10 mouse cellular contexts compared by ENCODE assay signal in genomic region chr13:51881271-51882128, GRCm38 (mm10). TPM values are rescaled to one million over a fixed set of nuclear protein-coding genes. Genes with fewer than 3 reads are reported as not detected.
DNase-seq lines count a peak whose midpoint lies in the region; ATAC-seq and TF ChIP-seq lines count a peak whose summit lies in the region.
"Had no signal": no experiment of that assay in that cellular context is flagged by ENCODE, and none has a peak within 500 bp of the region (broad histone marks: within the 10 kb centered on the region; RNA-seq: fewer than 3 reads in every experiment).

No protein-coding gene starts in this region.

- 0 out of 2 replicates have a peak overlapping the region, but pooled peaks have one; percentile 6 for H3K4me2 ChIP-seq in liver, embryonic 13.5 days

- ATAC-seq in liver, embryonic 13.5 days (ENCODE audit: low read depth): peak; percentile 47; the same call in 1 of the 2 replicates

- no peaks in the 10 kb centered on the region for H3K27me3 ChIP-seq in liver, embryonic 13.5 days

- H3K9ac ChIP-seq in liver, embryonic 13.5 days: no peak overlapping the region

- WGBS in liver, embryonic 13.5 days (ENCODE audit: insufficient replicate concordance): 9% methylated on average over 11 of the region's 11 CpGs

- no peaks in the 10 kb centered on the region for H3K36me3 ChIP-seq in liver, embryonic 13.5 days

- H3K27ac ChIP-seq in gastrocnemius, adult 2 months: peak overlapping the region; percentile 24; the same call in 1 of the 2 replicates
- no peak overlapping the region for H3K27ac ChIP-seq in liver, embryonic 13.5 days
- H3K27ac ChIP-seq: layer of hippocampus, adult 2 months had no signal

- no peak for DNase-seq in gastrocnemius, adult 2 months
- DNase-seq in gastrocnemius, adult 18-20 months (ENCODE audit: low spot score): no peak
- DNase-seq in 416B (ENCODE audit: low read depth): peak; percentile 65
- peak; percentile 56 to 63 for DNase-seq in heart, postnatal 10 days
- peak; percentile 27 for DNase-seq in liver, embryonic 13.5 days
- DNase-seq in spleen, postnatal 10 days (ENCODE audit: low spot score in 2 of 2): no peak
- no peak for DNase-seq in retina, postnatal 1 day
- no peak for DNase-seq in thymus, postnatal 10 days (ENCODE audit: low spot score in 2 of 2)
- DNase-seq: cerebellum, postnatal 36 days had no signal

- no peaks in the 10 kb centered on the region for H3K9me3 ChIP-seq in liver, embryonic 13.5 days (replicated peaks)

- no peak overlapping the region for H3K4me3 ChIP-seq in gastrocnemius, adult 2 months
- H3K4me3 ChIP-seq in liver, embryonic 13.5 days (replicated peaks): no peak overlapping the region
- H3K4me3 ChIP-seq: layer of hippocampus, adult 2 months had no signal

- peaks cover 46% of the 10 kb centered on the region for H3K4me1 ChIP-seq in liver, embryonic 13.5 days (replicated peaks)

- TF ChIP-seq CTCF in gastrocnemius, adult 2 months (IDR thresholded peaks at IDR 0.05): no peak

- intact Hi-C loops in gastrocnemius, adult 2 months (cut with DNase I): no loop called here
- intact Hi-C loops in heart, postnatal 10 days (cut with DNase I): no loop called here

RNA-seq across cellular contexts. Expression of gene Gadd45g, which starts 35.0 kb away (rescaled TPM):
- 100 to 1,000 TPM in 1 of 2 experiments, 10 to 100 TPM in 1; 22.4 to 127 TPM for total RNA-seq in gastrocnemius, adult 2 months (2021)
- total RNA-seq in gastrocnemius, adult 18-20 months (2021): 100 to 1,000 TPM in 1 of 2 experiments, 10 to 100 TPM in 1; 43.0 to 114 TPM
- total RNA-seq in heart, postnatal 10 days (2021): 10 to 100 TPM; 27.8 to 37.9 TPM
- polyA plus RNA-seq in liver, embryonic 13.5 days (2015; fragmentation: Nextera tagmentation; extraction: Ambion mirVana): 19.5 and 20.8 TPM in 2 replicates

Comparison
In these comparisons a context has a peak if more than half of its experiments do, and no peak if none do; other contexts are left out.
1. DNase-seq: peak in 416B (single experiment), heart, postnatal 10 days (2 of 2) and liver, embryonic 13.5 days (single experiment); none in gastrocnemius, adult 2 months (single experiment), gastrocnemius, adult 18-20 months (single experiment), spleen, postnatal 10 days (0 of 2), retina, postnatal 1 day (single experiment) and thymus, postnatal 10 days (0 of 2).